Mouse (Mus musculus) stomach, postnatal 0 days (tissue): ENCODE results near the gene Fkbp8.
A peak's percentile ranks its signal among the peaks of the same experiment; 100 is the strongest.

Source experiments
- CTCF ChIP-seq: IDR thresholded peaks from 2 replicates; pipeline ENCODE4 v1.5.1; 2016; ENCODE audit warnings: antibody characterized with exemption, low read depth, mild to moderate bottlenecking, moderate library complexity
- EP300 ChIP-seq: optimal IDR thresholded peaks from 2 replicates; pipeline ENCODE3; 2016; ENCODE audit warnings: antibody characterized with exemption

DNA sequence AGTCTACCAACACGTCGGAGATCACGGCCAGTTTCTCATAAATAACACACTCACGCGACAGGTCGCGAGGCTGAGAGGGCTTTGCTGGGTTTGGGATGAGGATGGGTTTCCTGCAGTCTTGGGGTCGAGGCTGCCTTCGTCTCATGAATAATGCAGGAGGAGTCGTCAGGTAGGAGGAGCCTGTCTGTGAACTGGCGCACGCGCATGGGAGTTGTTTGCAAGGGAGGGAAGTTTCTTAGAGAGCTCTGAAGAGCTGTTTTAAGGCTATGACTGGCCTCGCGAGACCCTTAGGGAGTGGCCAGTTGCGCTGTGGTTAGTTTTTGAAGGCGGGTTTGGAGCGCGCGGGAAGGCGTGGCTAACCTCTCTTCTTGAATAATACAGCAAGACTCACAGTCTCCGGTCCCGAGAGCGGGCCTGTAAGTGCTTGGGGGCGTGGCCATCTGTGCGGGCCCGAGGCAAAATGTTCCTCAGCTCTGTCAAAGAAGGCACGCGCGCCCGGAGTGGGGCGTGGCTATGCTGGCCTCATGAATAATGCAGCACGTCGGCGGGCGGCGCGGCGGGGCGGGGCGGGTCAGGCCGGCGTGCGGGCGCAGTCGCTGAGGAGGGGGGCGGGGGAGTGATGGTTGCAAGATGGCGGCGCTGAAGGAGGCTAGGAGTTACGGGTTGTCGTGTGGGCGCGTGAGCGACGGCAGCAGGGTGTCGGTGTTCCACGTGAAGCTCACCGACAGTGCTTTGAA is 11.7 kb downstream of the Fkbp8 start, which contains the start of gene Ell:
- TF ChIP-seq CTCF (no peak; the same call in 1 of the 2 replicates), EP300 (peak; percentile 80)
